Mouse (Mus musculus) urinary bladder, adult 18-20 months (tissue): ENCODE measurements around the gene Mapk8ip3.
"Not testable (repeated sequence)": the region's sequence is repeated elsewhere in the genome, so short reads cannot be mapped to it uniquely, and the experiment has no call there.

Experiments used
- DNase-seq, 2 experiments: peaks; one replicate each; pipeline ENCODE4 v3.0.0; 2022; ENCODE audit warnings: low spot score in 2 of 2, mixed read lengths in 2 of 2

Gene Mapk8ip3

DNA sequence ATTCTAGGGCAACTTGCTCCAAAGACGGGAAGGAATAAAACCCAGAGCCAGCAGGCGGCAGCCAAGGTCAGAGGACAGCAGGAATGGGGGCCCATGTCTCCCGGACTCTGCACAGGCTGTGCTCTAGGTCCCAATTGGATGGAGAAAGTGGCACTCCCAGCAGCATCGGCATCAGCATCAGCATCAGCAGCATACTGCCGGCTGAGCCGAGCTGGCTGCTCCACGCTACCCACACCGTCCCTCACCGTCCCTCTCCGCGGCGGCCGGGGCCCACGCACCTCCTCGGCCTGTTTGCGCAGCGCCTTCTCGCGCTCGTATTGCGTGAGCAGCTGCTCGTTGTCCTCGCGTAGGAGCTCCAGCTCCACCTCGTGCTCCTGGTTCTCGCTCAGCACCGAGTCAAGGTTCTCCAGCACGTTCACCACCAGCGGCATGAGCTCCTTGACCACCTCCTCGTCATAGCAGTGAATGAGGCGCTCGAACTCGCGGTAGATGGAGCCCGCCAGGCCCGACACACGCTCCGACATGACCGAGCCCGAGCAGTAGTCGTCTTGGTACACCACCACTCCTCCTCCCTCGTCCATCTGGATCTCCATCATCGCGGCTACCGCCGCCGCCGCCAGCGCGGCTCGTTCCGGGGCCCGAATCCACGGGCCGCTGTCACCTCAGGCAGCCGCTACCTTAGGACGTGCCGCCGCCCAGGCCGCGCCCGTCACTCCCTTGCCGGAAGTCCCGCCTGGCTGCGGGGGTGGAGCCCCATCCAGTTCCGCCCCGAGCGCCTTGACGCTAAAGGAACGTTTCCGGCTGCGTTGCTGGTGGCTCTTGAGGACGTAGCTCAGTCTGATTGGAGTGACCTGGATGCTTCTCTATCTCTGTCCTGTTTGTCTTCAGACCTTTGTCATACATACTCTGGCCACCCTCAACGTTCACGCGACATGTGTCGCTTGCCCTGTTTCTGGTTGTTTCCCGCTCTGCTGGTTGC is at the start of gene Mapk8ip3:
Mapk8ip3 (minus strand) TSS at position 719 of the 979 bp plus-strand sequence.
- peak; percentile 94 to 98 for DNase-seq

DNA sequence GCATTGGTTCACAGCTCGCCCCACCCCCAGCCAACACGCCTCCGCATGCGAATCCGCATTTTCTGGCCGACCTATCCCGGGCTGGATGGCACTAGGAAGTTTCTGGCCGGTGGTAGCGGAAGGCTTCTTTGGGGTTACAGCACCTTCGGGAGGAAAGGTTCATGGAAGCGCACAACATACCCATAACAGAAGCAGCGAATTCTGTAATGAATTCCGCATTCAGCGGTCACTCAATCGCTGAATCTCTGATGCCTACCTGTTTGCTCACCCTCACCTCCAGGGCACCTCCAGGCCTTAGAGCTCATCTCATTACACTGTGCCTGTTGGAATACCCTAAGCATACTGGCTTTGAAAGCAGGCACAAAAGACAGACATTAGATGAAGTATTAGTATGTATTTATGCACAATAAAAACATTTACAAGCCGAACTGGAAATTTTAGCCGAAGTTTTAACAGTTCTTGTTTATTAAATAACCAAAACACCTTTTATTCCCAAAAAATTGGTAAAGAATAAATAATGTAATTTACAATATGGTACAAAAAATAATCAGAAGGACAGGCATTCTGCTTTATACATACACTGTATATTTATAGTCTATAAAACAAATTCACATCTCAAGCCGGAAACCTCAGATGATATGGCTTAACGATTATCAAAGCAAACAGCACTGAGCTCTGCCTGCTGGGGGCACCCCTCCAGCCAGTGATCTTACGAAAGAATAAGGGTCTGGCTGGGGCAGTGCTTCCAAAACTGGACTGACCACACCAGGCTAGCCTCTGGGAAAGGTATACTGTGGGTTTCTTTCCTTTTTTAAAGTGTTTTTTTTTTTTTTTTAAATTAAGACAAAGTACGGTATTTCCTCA is 24.3 kb upstream of the Mapk8ip3 start:
- DNase-seq: no peak

DNA sequence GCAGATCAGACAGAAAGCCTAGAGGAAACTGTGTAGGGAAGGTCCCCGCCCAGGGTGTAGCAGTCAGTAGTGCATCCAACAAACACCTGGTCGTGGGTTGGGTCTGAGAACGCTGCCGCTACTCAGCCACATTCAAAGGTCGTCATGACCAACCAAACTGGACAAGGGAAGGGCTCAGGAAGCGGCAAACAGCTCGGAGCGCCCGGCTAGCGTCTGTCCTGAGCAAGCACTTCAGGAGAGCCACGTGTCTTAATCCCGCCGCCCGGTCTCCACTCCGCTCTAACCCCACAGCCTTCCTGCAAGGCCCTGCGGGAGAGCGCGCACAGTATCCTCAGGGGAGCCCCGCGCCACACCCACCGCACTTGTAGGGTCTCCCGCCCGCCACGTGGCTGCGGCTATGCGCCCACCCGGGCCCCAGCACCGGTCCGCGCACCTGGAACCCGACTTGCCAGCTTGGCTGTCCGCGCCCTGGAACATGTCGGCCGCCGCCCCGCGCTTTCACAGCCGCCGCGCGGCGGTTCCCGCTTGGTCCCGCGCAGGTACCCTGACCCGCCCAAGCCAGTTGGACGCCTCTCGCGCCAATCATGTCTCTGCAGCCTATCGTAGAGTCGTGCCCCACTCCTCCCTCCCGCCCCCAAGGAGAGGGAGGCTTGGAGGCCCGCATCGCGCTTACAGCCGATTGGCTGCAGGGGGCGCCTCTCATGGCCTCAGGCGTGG is 23.5 kb upstream of the Mapk8ip3 start, which contains the start of gene Jpt2:
Jpt2 (minus strand) TSS at position 555 of the 717 bp plus-strand sequence.
- DNase-seq: peak; percentile 95 to 98

DNA sequence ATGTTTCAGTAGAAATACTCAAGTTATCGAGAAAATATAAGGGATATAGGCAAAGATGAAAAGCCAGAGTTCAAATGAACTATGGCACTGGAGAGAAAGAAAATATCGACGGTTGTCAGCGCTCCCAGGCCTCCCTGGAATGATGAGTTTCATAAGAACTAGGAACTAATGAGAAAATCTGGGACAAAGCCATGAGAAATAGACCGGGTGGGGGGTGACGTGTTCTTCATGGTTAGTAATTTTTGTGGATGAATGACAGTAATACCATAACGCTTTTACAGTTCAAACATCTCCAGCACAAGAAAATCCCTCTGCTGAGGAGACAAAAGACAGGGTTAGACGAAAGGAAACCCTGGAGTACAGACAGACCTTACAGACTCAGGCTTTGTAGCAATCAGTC is 22.6 kb upstream of the Mapk8ip3 start:
- no peak for DNase-seq

DNA sequence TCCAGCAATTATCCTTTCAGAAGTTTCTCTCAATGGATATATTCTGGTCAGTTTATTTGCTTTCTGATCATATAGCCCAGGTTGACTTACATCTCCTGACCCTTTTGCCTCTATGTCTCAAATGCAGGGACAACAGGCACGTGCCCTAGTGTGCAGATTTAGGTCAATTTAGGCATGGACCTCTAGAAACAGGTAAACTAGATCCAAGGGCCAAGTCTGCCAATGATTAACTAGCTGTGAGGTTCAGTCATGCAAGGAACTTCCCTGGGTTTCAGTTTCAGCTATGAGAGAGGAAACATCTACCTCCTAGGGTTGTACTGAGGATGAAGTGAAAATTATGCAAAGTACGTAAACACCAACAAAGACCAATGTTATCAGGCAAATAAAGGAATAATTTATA is 16.5 kb upstream of the Mapk8ip3 start:
- no peak for DNase-seq

DNA sequence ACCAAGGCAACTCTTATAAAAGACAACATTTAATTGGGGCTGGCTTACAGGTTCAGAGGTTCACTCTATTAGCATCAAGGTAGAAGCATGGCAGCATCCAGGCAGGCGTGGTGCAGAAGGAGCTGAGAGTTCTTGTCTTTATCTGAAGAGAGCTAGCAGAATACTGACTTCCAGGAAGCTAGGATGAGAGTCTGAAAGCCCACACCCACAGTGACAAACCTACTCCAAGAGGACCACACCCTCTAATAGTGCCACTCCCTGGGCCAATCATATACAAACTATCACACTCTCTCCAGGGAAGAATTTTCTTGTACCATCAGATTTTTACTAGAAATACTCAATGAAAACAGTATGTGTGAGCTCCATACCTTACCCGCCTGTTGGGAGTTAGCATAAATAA is 13.9 kb upstream of the Mapk8ip3 start:
- no peak for DNase-seq

DNA sequence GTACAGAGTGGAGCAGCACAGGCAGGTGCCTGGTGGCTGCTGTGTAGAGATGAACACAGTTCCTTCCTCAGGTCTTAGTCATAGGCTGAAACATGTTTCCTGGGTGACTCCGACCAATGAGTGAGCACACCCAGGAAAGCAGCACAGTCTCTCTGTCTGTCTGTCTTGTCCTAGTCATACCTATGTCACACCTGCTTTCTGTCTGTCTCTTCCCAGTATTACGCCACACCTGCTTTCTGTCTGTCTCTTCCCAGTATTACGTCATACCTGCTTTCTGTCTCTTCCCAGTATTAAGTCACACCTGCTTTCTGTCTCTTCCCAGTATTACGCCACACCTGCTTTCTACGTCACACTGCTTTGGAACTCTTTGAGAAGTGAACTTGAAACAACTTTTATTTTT is 11.4 kb upstream of the Mapk8ip3 start:
- DNase-seq: no peak

DNA sequence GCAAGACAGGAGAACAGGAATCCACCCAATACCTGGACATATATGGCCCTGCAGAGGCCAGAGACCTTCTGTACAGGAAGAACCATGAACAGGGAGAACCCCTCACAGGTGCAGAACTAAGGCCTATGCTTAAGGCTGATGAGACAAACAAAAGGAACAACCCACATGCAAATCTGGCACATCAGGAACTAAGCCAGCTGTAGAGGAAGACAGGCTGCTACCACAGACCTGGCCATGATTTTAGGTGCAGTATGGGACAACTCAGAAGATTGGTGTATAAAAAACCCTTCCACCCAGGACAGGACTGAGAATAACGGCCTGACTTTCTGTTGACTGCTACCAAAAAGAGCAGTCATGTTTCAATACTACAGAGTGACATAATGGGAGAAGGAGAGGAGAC is 6.8 kb upstream of the Mapk8ip3 start:
- DNase-seq: not testable (repeated sequence)

DNA sequence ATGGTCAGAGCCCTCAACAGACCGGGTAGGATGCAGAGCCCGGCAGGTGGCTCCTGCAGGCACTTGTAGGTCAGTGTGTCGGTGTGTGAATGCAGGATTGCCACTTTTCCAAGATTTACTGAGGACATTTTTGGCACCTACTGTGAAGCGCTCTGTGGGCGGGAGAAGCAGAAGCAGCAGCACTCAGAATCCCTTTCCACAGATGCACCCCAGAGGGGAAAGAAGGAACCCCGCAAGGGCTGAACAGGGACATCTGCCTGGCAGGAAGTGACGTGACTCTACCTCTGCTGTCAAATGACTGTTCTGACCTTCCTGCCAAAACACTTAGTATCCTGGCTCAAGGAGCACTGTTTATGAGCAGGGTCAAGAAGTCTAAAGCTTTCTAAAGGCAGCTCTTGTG is 6.3 kb upstream of the Mapk8ip3 start:
- DNase-seq: no peak

DNA sequence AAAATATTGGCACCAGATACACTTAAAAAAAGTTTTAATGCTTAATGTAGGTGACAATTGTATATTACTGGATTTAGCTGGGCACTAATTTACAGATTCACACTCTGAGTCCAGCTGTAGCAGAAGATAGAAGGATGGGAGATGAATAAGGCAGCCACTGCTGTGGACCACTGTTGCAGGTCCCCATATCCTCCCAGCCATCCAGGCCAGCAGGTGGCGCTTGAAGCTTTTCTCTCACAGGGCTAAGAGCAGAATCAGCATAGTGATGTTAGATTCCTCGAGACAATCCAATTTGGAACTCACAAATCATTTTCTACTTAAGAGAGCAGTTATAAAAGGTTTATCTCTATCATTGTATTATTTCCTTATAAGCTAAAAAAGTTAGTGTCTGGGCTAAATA is 5.7 kb upstream of the Mapk8ip3 start:
- DNase-seq: peak in 1 of 2 experiments; percentile 22

DNA sequence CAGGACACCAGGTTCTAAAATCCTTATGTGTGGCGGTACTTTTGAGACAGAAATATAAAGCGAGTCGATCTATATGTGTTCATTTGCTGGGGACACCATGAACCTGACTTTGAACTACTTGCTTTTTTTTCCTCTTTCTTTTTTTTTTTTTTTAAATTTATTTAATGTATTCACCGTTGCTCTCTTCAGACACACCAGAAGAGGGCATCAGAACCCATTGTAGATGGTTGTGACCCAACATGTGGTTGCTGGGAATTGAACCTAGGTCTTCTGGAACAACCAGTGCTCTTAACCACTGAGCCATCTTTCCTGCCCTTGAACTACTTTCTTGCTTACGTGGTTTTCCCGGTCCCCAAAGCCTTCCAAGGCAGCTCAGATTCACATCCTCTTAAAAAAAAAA is 489 bp upstream of the Mapk8ip3 start:
- DNase-seq: no peak

DNA sequence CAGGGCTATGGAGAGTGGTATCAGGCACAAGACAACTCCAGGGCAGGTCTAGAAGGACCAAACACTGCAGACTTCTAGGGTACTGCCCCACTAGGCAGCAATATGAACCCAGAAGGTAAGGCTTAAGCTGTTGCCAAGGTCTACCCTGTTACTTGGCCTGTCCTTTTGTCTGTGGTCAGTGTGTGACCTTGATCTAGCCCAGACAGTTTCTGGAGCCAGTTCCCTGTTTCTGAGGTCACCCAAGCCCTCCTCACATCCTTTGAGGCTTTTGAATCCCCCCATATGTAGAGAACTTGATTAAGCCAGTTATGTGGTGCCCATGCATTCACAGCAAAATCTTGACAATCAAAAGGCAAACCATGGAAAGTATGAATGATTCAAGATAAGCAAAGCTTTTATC is 1.1 kb downstream of the Mapk8ip3 start:
- no peak for DNase-seq

DNA sequence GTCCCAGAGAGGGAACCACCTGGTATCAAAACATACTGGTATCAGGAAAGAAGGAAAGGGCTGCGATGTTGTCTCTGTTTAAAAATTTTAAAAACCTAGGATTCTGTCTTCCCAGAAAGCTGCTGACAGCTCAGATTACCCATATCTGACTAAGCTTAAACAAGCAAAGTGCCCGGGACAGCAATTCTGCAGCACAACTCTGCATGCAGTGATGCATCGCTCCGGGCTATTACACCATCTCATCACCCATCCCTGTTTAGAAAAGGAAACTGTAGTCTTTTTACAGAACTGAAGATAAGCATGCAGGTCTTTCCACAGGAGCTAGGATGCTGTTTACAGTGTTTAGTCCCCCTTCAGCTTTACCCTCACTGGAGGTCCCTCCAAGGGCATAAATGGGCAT is 1.9 kb downstream of the Mapk8ip3 start:
- DNase-seq: no peak

DNA sequence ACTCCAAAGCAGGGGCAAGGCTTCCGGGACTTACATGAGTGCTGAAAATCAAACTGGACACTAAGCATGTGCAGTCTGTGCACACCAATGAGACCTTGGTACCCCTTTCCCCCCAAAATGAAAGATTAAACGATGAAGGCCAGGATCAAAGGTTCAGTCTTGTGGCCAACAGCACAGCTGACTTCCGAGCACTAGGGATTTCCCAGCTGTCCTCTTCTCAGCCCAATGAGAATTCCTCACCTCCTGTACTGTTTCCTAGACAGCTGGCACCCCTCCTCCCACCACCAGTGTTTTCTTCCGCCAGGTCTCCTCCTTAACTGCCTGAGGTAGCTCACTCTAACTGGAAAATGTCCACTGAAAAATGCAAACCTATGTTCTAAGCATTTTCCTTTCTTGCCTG is 3.6 kb downstream of the Mapk8ip3 start:
- no peak for DNase-seq

DNA sequence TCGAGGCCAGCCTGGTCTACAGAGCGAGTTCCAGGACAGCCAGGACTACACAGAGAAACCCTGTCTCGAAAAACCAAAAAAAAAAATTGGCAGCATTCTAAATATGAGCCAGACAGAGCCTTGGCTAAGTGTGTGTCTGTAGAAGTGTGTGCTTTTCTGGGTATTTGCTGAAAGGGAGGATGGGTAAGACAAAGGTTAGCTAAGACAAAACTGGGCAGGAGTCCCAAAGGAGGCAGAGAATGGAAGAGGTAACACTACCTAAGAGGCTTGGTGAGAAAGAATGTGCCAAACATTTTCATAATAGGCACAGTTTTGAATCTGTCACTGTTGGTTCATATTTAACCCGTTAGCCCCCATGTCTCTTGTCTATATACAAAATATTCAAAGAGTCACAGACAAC is 4.3 kb downstream of the Mapk8ip3 start:
- DNase-seq: no peak

DNA sequence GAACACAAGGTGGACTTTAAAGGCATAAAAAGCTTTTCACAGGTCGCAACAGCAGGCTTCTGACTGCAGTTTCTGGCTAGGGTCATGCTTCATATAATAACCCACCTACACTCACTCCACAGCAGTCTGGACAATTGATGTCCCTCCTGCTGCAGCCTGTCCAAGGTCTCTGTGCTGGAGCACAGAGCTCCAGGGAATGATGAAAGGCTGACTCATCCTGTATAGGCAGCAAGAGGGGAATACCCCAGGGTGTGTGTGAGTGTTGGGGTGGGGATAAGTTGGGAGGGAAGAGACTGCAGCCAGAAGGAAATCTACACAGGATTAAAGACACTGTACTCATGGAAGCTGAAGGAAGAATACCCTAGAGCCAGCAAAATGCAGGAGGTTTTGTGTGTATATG is 7.3 kb downstream of the Mapk8ip3 start:
- no peak for DNase-seq

DNA sequence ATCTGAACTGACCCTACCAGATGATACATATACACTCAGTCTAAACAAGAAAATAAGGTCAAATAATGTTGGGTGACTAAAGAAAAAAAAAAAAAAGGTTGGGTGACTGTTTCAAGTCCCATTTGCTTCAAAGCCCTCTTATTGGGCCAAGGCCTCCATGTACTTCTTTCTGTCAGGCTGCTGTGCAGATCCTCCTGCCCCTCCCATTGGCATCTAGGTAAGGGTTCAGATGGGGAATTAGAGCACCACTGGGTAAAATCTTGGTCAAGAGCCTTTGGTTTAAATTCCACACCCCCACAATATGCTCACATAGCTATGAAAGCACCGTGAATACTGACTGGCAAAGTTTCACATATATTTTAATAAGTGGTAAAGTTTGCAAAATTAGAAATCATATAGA is 13.5 kb downstream of the Mapk8ip3 start:
- no peak for DNase-seq

DNA sequence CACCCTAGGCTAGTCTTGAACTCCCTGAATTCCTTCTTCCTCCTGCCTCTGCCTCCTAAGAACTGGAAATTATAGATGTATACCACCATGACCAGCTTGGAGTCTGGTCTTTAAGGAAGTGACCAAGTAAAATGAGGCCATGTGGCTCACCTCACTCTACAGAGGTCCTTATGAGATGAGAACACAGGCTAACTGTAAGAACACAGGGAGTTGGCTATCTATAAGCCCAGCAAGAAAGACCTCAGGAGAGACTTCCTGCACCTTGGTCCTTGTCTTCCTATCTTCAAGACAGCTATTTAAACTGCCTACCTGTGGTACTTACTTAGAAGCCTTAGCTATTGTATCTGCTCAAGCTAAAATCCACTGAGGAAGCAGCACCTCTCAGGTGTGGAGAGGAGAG is 22.8 kb downstream of the Mapk8ip3 start:
- DNase-seq: no peak

DNA sequence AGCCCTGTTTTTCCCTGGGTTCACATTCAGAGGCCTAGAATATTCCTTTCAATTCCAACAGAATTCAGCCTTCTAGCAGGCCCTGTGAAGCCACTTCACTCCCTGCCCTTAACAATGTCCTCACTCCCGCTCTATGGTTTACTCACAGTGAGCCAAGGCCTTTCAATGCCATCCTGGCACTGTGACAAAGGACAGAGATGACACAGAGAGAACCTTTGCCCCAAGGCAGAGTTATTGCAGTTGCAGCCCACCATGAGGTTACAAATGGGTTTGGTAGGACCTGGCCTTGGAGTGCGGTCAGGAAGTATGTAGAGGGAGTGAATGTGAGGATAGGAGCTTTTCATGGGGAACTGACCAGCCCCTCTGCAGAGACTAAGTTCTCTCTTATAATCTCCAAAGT is 29.2 kb downstream of the Mapk8ip3 start:
- DNase-seq: no peak

DNA sequence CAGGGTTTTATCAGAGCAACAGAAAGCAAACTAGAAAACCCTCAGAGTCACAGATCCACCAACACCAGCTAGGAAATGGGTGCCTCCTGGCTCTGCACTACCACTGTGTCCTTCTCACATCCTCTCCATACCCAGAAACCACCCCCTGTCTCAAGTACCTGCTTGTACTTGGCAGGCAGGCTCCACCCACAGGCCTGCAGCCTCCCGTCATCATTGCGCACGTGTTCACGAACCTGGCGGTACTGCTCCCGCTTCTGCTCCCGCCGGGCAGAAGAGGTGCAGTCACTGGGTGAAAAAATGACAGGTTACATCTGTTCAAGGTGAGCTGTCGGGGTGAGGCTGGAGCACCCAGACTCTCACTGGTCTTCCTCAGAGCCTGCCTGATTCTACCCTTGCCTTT is 33.0 kb downstream of the Mapk8ip3 start:
- no peak for DNase-seq

DNA sequence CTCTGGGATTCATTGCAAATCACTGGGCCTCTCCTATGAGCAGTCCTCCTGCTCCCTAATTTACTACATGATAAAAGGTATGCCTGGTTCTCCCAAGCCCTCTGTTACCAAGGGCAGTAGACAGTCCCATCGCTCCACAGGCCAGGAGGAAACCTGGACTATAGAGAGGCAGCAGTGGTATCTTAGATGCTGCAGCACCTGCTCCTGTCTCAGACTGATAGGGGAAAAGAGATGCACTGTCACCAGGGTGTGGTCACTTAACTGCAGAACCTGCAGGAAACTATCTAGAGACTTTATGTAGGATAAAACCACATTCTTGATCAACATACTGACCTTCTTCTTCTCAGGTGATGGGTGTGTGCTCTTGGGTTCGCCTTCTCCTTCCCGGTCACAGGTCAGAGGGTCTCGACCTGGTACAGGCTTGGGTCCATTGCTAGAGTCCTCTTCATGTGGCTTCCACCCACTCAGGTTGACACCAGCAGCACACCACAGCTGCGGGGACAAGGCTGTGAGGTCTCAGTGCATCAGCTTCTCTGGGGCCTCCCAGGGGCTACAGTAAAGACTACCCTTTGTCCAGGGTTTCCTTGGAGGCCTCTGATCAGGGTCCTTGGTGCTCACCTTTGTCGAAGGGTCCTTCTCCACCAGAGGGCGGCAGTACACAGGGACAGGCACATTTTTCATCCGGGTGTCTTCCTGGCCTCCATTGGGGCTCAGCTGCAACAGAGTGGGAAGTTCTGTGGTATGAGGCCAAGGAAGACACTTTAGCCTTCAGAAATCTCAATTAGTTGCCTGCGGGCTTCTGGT is 33.9 kb downstream of the Mapk8ip3 start:
- DNase-seq: no peak
